Mouse (Mus musculus) CH12.LX (cell line): ENCODE results near the gene Grm7. TPM values are rescaled to one million over a fixed set of nuclear protein-coding genes. Genes with fewer than 3 reads are reported as not detected.

Experiments
- DNase-seq: peaks from one replicate; pipeline ENCODE4 v3.0.0-alpha.2; 2013; ENCODE audit errors: extremely low read depth
- H3K27ac ChIP-seq: 2 replicates; pipeline ENCODE4 v1.5.1; 2012; ENCODE audit warnings: low read depth, mild to moderate bottlenecking, control low read depth, moderate library complexity; ENCODE audit not compliant: insufficient read depth
- H3K27me3 ChIP-seq: replicated peaks from 2 replicates; pipeline ENCODE3; 2012; ENCODE audit warnings: inconsistent platforms
- H3K36me3 ChIP-seq, 2 experiments: replicated peaks in 1 of 2; 2 replicates each; pipeline versions ENCODE3 to v1.6.1; 2012; ENCODE audit warnings: inconsistent platforms in 1 of 2, low read length in 1 of 2, mild to moderate bottlenecking in 1 of 2, mixed read lengths in 1 of 2, moderate library complexity in 1 of 2; ENCODE audit not compliant: control insufficient read depth in 1 of 2, insufficient read depth in 1 of 2
- H3K4me1 ChIP-seq, 2 experiments: 2 replicates each; pipeline ENCODE4 v1.6.1; 2012; ENCODE audit warnings: inconsistent platforms in 1 of 2, moderate library complexity in 1 of 2; ENCODE audit not compliant: insufficient read depth in 2 of 2, control insufficient read depth in 1 of 2
- H3K4me2 ChIP-seq: 2 replicates; pipeline ENCODE4 v1.6.1; 2012; ENCODE audit warnings: low read depth, mild to moderate bottlenecking, control low read depth; ENCODE audit not compliant: poor library complexity, insufficient read depth, severe bottlenecking
- H3K4me3 ChIP-seq, 3 experiments: fragments of 150-350 bp in 1 of 3; sonication (generic) in 1 of 3; replicated peaks in 1 of 3; 2 replicates each; pipeline versions ENCODE3 to v1.5.1; 2011 to 2012; ENCODE audit warnings: low read depth in 2 of 3, low read length in 2 of 3, mild to moderate bottlenecking in 2 of 3, moderate library complexity in 2 of 3, control low read depth in 1 of 3, improper control_type of control experiment in 1 of 3, inconsistent platforms in 1 of 3, mixed read lengths in 1 of 3; ENCODE audit not compliant: poor library complexity in 1 of 3
- H3K79me2 ChIP-seq: replicated peaks from 2 replicates; pipeline ENCODE4 v1.6.1; 2012; ENCODE audit warnings: mild to moderate bottlenecking, moderate library complexity; ENCODE audit not compliant: control insufficient read depth, poor library complexity, insufficient read depth, severe bottlenecking; ENCODE audit errors: extremely low read depth
- H3K9ac ChIP-seq: 2 replicates; pipeline ENCODE4 v1.6.1; 2012; ENCODE audit warnings: low read depth, mild to moderate bottlenecking, control low read depth, moderate library complexity; ENCODE audit not compliant: insufficient read depth
- H3K9me3 ChIP-seq: replicated peaks from 2 replicates; pipeline ENCODE3; 2012; ENCODE audit warnings: low read length, inconsistent platforms, mixed read lengths
- BHLHE40 ChIP-seq: IDR thresholded peaks from 2 replicates; pipeline ENCODE4 v1.6.1; 2011; ENCODE audit warnings: mild to moderate bottlenecking, low read depth, low read length, improper control_type of control experiment
- ETS1 ChIP-seq: conservative IDR thresholded peaks from 2 replicates; pipeline ENCODE4 v1.6.1; 2012; ENCODE audit warnings: low read depth, mild to moderate bottlenecking, inconsistent platforms, low read length, improper control_type of control experiment, moderate library complexity
- GABPA ChIP-seq: IDR thresholded peaks from 2 replicates; pipeline ENCODE4 v1.6.1; 2012; ENCODE audit warnings: low read depth, low read length, improper control_type of control experiment, inconsistent platforms; ENCODE audit not compliant: insufficient replicate concordance
- HCFC1 ChIP-seq: IDR thresholded peaks from 2 replicates; pipeline ENCODE4 v1.6.1; 2012; ENCODE audit warnings: low read depth, mild to moderate bottlenecking, inconsistent platforms, low read length, improper control_type of control experiment
- IRF4 ChIP-seq: IDR thresholded peaks from 2 replicates; pipeline ENCODE4 v1.6.1; 2014; ENCODE audit warnings: low read depth, mild to moderate bottlenecking, inconsistent platforms, low read length, improper control_type of control experiment
- JUN ChIP-seq: IDR thresholded peaks from 2 replicates; pipeline ENCODE4 v1.6.1; 2011; ENCODE audit warnings: low read depth, mild to moderate bottlenecking, low read length, improper control_type of control experiment, moderate library complexity; ENCODE audit not compliant: insufficient read depth
- JUND ChIP-seq: conservative IDR thresholded peaks from 2 replicates; pipeline ENCODE4 v1.6.1; 2011; ENCODE audit warnings: low read depth, low read length, improper control_type of control experiment
- KAT2A ChIP-seq: IDR thresholded peaks from 2 replicates; pipeline ENCODE4 v1.6.1; 2012; ENCODE audit warnings: low read length, improper control_type of control experiment, inconsistent platforms; ENCODE audit not compliant: insufficient replicate concordance
- MEF2A ChIP-seq: IDR thresholded peaks from 2 replicates; pipeline ENCODE4 v1.6.1; 2014; ENCODE audit warnings: low read depth, mild to moderate bottlenecking, inconsistent platforms, low read length, improper control_type of control experiment, borderline replicate concordance
- MXI1 ChIP-seq: IDR thresholded peaks from 2 replicates; pipeline ENCODE4 v1.6.1; 2011; ENCODE audit warnings: mild to moderate bottlenecking, low read depth, low read length, improper control_type of control experiment
- NELFE ChIP-seq: IDR thresholded peaks from 2 replicates; pipeline ENCODE4 v1.6.1; 2011; ENCODE audit warnings: low read depth, low read length, improper control_type of control experiment
- POLR2A ChIP-seq: IDR thresholded peaks from 2 replicates; pipeline ENCODE4 v1.6.1; 2011; ENCODE audit warnings: low read depth, mild to moderate bottlenecking, improper control_type of control experiment, low read length
- TBP ChIP-seq: conservative IDR thresholded peaks from 2 replicates; pipeline ENCODE4 v1.6.1; 2011; ENCODE audit warnings: low read depth, low read length, improper control_type of control experiment
- TCF12 ChIP-seq: IDR thresholded peaks from 2 replicates; pipeline ENCODE4 v1.6.1; 2014; ENCODE audit warnings: low read depth, mild to moderate bottlenecking, inconsistent platforms, low read length, improper control_type of control experiment
- USF1 ChIP-seq: IDR thresholded peaks from 2 replicates; pipeline ENCODE4 v1.6.1; 2014; ENCODE audit warnings: low read depth, mild to moderate bottlenecking, inconsistent platforms, low read length, improper control_type of control experiment
- ZC3H11A ChIP-seq: IDR thresholded peaks from 2 replicates; pipeline ENCODE4 v1.6.1; 2012; ENCODE audit warnings: low read depth, mild to moderate bottlenecking, inconsistent platforms, low read length, improper control_type of control experiment
- ZKSCAN1 ChIP-seq: IDR thresholded peaks from 2 replicates; pipeline ENCODE4 v1.6.1; 2012; ENCODE audit warnings: low read depth, inconsistent platforms, low read length, improper control_type of control experiment, borderline replicate concordance
- ZNF384 ChIP-seq: IDR thresholded peaks from 2 replicates; pipeline ENCODE4 v1.6.1; 2012; ENCODE audit warnings: low read depth, low read length, improper control_type of control experiment, inconsistent platforms
- dilution Hi-C: fragments of 300-500 bp; cut with MboI; formaldehyde crosslinking; loops from 2 replicates; pipeline ENCODE4 v1.14.3; 2020; ENCODE audit warnings: low sequenced_read_pairs; ENCODE audit not compliant: extremely low pct_unique_long_range_greater_than_20kb, extremely low pct_ligation_motif_present
- in situ Hi-C: fragments of 300-500 bp; cut with MboI; formaldehyde crosslinking; loops from 3 replicates; pipeline ENCODE4 v1.14.3; 2019; ENCODE audit warnings: low sequenced_read_pairs, low pct_ligation_motif_present, low pct_unique_long_range_greater_than_20kb, mixed read lengths
- polyA plus RNA-seq: library from polyadenylated mRNA; unstranded; fragments of >175 nt; gene quantifications from 2 replicates; pipeline ENCODE4 v1.2.1, GENCODE M21; 2012; ENCODE audit warnings: low read depth; ENCODE audit not compliant: insufficient read length
- total RNA-seq, 2 experiments: library from RNA; depleted of rRNA; stranded (reverse); fragments of 300-350 nt in 1 of 2; fragments of >200 nt in 1 of 2; gene quantifications; 2 replicates each; pipeline ENCODE4 v1.2.3; 2012 to 2014

Gene Grm7
- total and polyA plus RNA-seq, 3 experiments: not detected

GRCm38 (mm10) chr6:110807481-110807880 lies 162.1 kb downstream of the Grm7 start:
- peaks cover 24% of the 10 kb centered on the region for H3K9me3 ChIP-seq
- H3K27ac ChIP-seq: no peak overlapping the region
- no peak overlapping the region for H3K4me2 ChIP-seq
- no peak for TF ChIP-seq TBP
- no peak overlapping the region for H3K9ac ChIP-seq
- no peaks in the 10 kb centered on the region for H3K79me2 ChIP-seq
- no peak overlapping the region for H3K4me3 ChIP-seq
- no peaks in the 10 kb centered on the region for H3K36me3 ChIP-seq
- H3K4me1 ChIP-seq: no peaks in the 10 kb centered on the region
- dilution Hi-C loops: no loop called here
- no peak for DNase-seq
- in situ Hi-C loops: no loop called here
- no peaks in the 10 kb centered on the region for H3K27me3 ChIP-seq

GRCm38 (mm10) chr6:110812214-110812613 lies 166.8 kb downstream of the Grm7 start:
- TF ChIP-seq TCF12 (no peak), IRF4 (no peak), ZNF384 (no peak), ZC3H11A (no peak), POLR2A (no peak), MEF2A (no peak), ETS1 (no peak), MXI1 (no peak), JUND (no peak), KAT2A (no peak), USF1 (no peak), JUN (no peak), HCFC1 (no peak), NELFE (no peak), BHLHE40 (no peak), GABPA (no peak), ZKSCAN1 (no peak)
- TF ChIP-seq, all 38 proteins: peak for 0
- no peak overlapping the region for H3K27ac ChIP-seq
- dilution Hi-C loops (no loop called here), in situ Hi-C loops (no loop called here)
- H3K27me3 ChIP-seq: no peaks in the 10 kb centered on the region
- H3K9ac ChIP-seq: no peak overlapping the region
- H3K9me3 ChIP-seq: peaks cover 40% of the 10 kb centered on the region
- no peaks in the 10 kb centered on the region for H3K36me3 ChIP-seq
- no peak overlapping the region for H3K4me2 ChIP-seq
- H3K79me2 ChIP-seq: no peaks in the 10 kb centered on the region
- no peak overlapping the region for H3K4me3 ChIP-seq
- no peak for DNase-seq
- no peaks in the 10 kb centered on the region for H3K4me1 ChIP-seq
